Mouse (Mus musculus) E14TG2a.4 (cell line): ENCODE results near the gene Arhgef33.

Source experiments
- CTCF ChIP-seq: conservative IDR thresholded peaks from 2 replicates; pipeline ENCODE4 v1.5.1; 2014; ENCODE audit warnings: low read length
- NANOG ChIP-seq: IDR thresholded peaks from 2 replicates; pipeline ENCODE4 v1.6.1; 2014; ENCODE audit warnings: borderline replicate concordance, low read length, mixed read lengths

DNA sequence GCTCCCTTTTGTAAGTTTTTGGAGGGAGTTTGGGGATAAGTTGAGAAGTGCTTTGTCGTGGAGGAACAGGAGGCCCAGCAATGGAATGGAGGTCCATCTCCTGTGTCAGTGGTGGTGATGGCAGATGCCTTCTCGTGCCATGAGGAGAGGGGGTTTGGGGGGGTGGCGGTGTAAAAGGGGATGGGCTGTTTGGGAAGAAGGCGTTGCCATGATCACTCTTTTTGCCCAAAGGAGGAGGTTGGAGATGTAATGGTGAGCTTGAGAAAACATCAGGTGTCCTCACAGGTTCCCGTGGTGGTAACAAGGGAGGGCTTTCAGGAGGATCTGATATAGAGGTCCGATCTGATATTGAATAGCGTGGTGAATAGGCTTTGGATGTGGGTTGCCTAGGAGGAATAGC is 91.0 kb downstream of the Arhgef33 start:
- no peak for TF ChIP-seq CTCF
- TF ChIP-seq NANOG, result no peak
